Mouse (Mus musculus) liver, embryonic 14.5 days (tissue): ENCODE measurements around the gene Utp3.

Experiments used
- CTCF ChIP-seq: IDR thresholded peaks from 2 replicates; pipeline ENCODE4 v1.5.1; 2016; ENCODE audit warnings: antibody characterized with exemption, low read depth, control low read depth
- EP300 ChIP-seq: IDR thresholded peaks from 2 replicates; pipeline ENCODE4 v1.6.1; 2016; ENCODE audit warnings: antibody characterized with exemption, low read depth

- TF ChIP-seq CTCF (no peak), EP300 (no peak)
These were observed 23.4 kb upstream of the Utp3 start for GRCm38 (mm10) chr5:88530908-88531307.
